Mouse (Mus musculus) stomach, postnatal 0 days (tissue): Measurements from ENCODE around the gene Cadm1.

Experiments
- CTCF ChIP-seq: IDR thresholded peaks from 2 replicates; pipeline ENCODE4 v1.5.1; 2016; ENCODE audit warnings: antibody characterized with exemption, low read depth, mild to moderate bottlenecking, moderate library complexity
- EP300 ChIP-seq: optimal IDR thresholded peaks from 2 replicates; pipeline ENCODE3; 2016; ENCODE audit warnings: antibody characterized with exemption

GRCm38 (mm10) chr9:47545667-47546066 is 15.7 kb downstream of the Cadm1 start:
- TF ChIP-seq CTCF = no peak
- TF ChIP-seq EP300 = no peak
